Mouse (Mus musculus): ENCODE results near the gene Leng8. TPM values are rescaled to one million over a fixed set of nuclear protein-coding genes. Genes with fewer than 3 reads are reported as not detected.

The Leng8 gene
- total RNA-seq, 1 experiment = 77.2 TPM

GRCm38 (mm10) chr7:4138181-4138580 lies 1.3 kb downstream of the Leng8 start:
- Histone ChIP-seq H3K9ac (ENCODE audit: insufficient read depth, low read depth, low read length, poor library complexity, severe bottlenecking) (peak overlapping the region; percentile 97; the same call in 1 of the 2 replicates), H3K9me3 (ENCODE audit: control insufficient read depth, insufficient read depth, low read depth, low read length) (no peaks in the 10 kb centered on the region), H3K27ac (ENCODE audit: insufficient read depth, low read depth, low read length, poor library complexity, severe bottlenecking) (no peak overlapping the region), H3K4me3 (ENCODE audit: insufficient read depth in 1 of 2, low read depth in 1 of 2, low read length in 2 of 2, poor library complexity in 1 of 2, severe bottlenecking in 1 of 2) (peak overlapping the region; percentile 83 to 88; a peak in 3 of 4 replicates), H3K4me1 (ENCODE audit: control insufficient read depth in 2 of 2, insufficient read depth in 2 of 2, low read length in 2 of 2, poor library complexity in 1 of 2) (peaks cover 0 to 5% of the 10 kb centered on the region in 2 experiments; a peak in 1 of 4 replicates), H3K36me3 (ENCODE audit: control insufficient read depth, insufficient read depth, low read length, poor library complexity, severe bottlenecking) (peaks cover 52% of the 10 kb centered on the region)
- DNase-seq (ENCODE audit: low read depth, low spot score) = no peak
- in situ Hi-C loops (cut with MboI; ENCODE audit: low sequenced_read_pairs in 2 of 2, unreplicated experiment in 2 of 2) = loop anchor here in 1 of 2 experiments (25.0 kb wide), 1 partner anchor 299 kb away; the partner anchor contains the start of gene Rdh13
- TF ChIP-seq CHD2 (IDR thresholded peaks at IDR 0.05; ENCODE audit: low read depth, low read length) (no peak), ZC3H11A (IDR thresholded peaks at IDR 0.05; ENCODE audit: borderline replicate concordance, low read depth, low read length) (no peak), MAFK (IDR thresholded peaks at IDR 0.05; ENCODE audit: insufficient read depth, low read depth, low read length) (no peak), ZNF384 (IDR thresholded peaks at IDR 0.05; ENCODE audit: low read depth, low read length) (no peak), HCFC1 (IDR thresholded peaks at IDR 0.05; ENCODE audit: borderline replicate concordance, insufficient read depth, low read length) (no peak)

GRCm38 (mm10) chr7:4138671-4139070 lies 1.8 kb downstream of the Leng8 start:
- no peak overlapping the region for H3K4me3 ChIP-seq (ENCODE audit: insufficient read depth in 1 of 2, low read depth in 1 of 2, low read length in 2 of 2, poor library complexity in 1 of 2, severe bottlenecking in 1 of 2)
- H3K9me3 ChIP-seq (ENCODE audit: control insufficient read depth, insufficient read depth, low read depth, low read length) = no peaks in the 10 kb centered on the region
- no peak overlapping the region for H3K9ac ChIP-seq (ENCODE audit: insufficient read depth, low read depth, low read length, poor library complexity, severe bottlenecking)
- no peak for TF ChIP-seq MAFK (IDR thresholded peaks at IDR 0.05; ENCODE audit: insufficient read depth, low read depth, low read length)
- TF ChIP-seq HCFC1 (IDR thresholded peaks at IDR 0.05; ENCODE audit: borderline replicate concordance, insufficient read depth, low read length) = no peak
- TF ChIP-seq ZC3H11A (IDR thresholded peaks at IDR 0.05; ENCODE audit: borderline replicate concordance, low read depth, low read length) = no peak
- TF ChIP-seq ZNF384 (IDR thresholded peaks at IDR 0.05; ENCODE audit: low read depth, low read length) = no peak
- no peak for TF ChIP-seq CHD2 (IDR thresholded peaks at IDR 0.05; ENCODE audit: low read depth, low read length)
- H3K27ac ChIP-seq (ENCODE audit: insufficient read depth, low read depth, low read length, poor library complexity, severe bottlenecking) = no peak overlapping the region
- peaks cover 54% of the 10 kb centered on the region for H3K36me3 ChIP-seq (ENCODE audit: control insufficient read depth, insufficient read depth, low read length, poor library complexity, severe bottlenecking)
- in situ Hi-C loops (cut with MboI; ENCODE audit: low sequenced_read_pairs in 2 of 2, unreplicated experiment in 2 of 2) = loop anchor here in 1 of 2 experiments (25.0 kb wide), 1 partner anchor 299 kb away; the partner anchor contains the start of gene Rdh13
- DNase-seq (ENCODE audit: low read depth, low spot score) = no peak
- H3K4me1 ChIP-seq (ENCODE audit: control insufficient read depth in 2 of 2, insufficient read depth in 2 of 2, low read length in 2 of 2, poor library complexity in 1 of 2) = peaks cover 0 to 5% of the 10 kb centered on the region in 2 experiments; a peak in 1 of 4 replicates

GRCm38 (mm10) chr7:4139391-4139790 lies 2.6 kb downstream of the Leng8 start:
- no peak overlapping the region for H3K4me3 ChIP-seq (ENCODE audit: insufficient read depth in 1 of 2, low read depth in 1 of 2, low read length in 2 of 2, poor library complexity in 1 of 2, severe bottlenecking in 1 of 2)
- no peaks in the 10 kb centered on the region for H3K9me3 ChIP-seq (ENCODE audit: control insufficient read depth, insufficient read depth, low read depth, low read length)
- TF ChIP-seq ZC3H11A (IDR thresholded peaks at IDR 0.05; ENCODE audit: borderline replicate concordance, low read depth, low read length) (no peak), HCFC1 (IDR thresholded peaks at IDR 0.05; ENCODE audit: borderline replicate concordance, insufficient read depth, low read length) (no peak)
- no peak overlapping the region for H3K9ac ChIP-seq (ENCODE audit: insufficient read depth, low read depth, low read length, poor library complexity, severe bottlenecking)
- DNase-seq (ENCODE audit: low read depth, low spot score) = no peak
- H3K4me1 ChIP-seq (ENCODE audit: control insufficient read depth in 2 of 2, insufficient read depth in 2 of 2, low read length in 2 of 2, poor library complexity in 1 of 2) = peaks cover 0 to 5% of the 10 kb centered on the region in 2 experiments; a peak in 1 of 4 replicates
- no peak overlapping the region for H3K27ac ChIP-seq (ENCODE audit: insufficient read depth, low read depth, low read length, poor library complexity, severe bottlenecking)
- peaks cover 54% of the 10 kb centered on the region for H3K36me3 ChIP-seq (ENCODE audit: control insufficient read depth, insufficient read depth, low read length, poor library complexity, severe bottlenecking)
- in situ Hi-C loops (cut with MboI; ENCODE audit: low sequenced_read_pairs in 2 of 2, unreplicated experiment in 2 of 2) = loop anchor here in 1 of 2 experiments (25.0 kb wide), 1 partner anchor 298 kb away; the partner anchor contains the start of gene Rdh13

GRCm38 (mm10) chr7:4141648-4142325 lies 4.9 kb downstream of the Leng8 start:
- DNase-seq (ENCODE audit: low read depth, low spot score) = no peak
- in situ Hi-C loops (cut with MboI; ENCODE audit: low sequenced_read_pairs in 2 of 2, unreplicated experiment in 2 of 2) = loop anchor here in 1 of 2 experiments (25.0 kb wide), 1 partner anchor 296 kb away; the partner anchor contains the start of gene Rdh13
- no peak overlapping the region for H3K27ac ChIP-seq (ENCODE audit: insufficient read depth, low read depth, low read length, poor library complexity, severe bottlenecking)
- H3K9ac ChIP-seq (ENCODE audit: insufficient read depth, low read depth, low read length, poor library complexity, severe bottlenecking) = no peak overlapping the region
- TF ChIP-seq CHD2 (IDR thresholded peaks at IDR 0.05; ENCODE audit: low read depth, low read length) (no peak), HCFC1 (IDR thresholded peaks at IDR 0.05; ENCODE audit: borderline replicate concordance, insufficient read depth, low read length) (no peak)
- H3K36me3 ChIP-seq (ENCODE audit: control insufficient read depth, insufficient read depth, low read length, poor library complexity, severe bottlenecking) = peaks cover 76% of the 10 kb centered on the region
- no peaks in the 10 kb centered on the region for H3K9me3 ChIP-seq (ENCODE audit: control insufficient read depth, insufficient read depth, low read depth, low read length)
- no peak overlapping the region for H3K4me3 ChIP-seq (ENCODE audit: insufficient read depth in 1 of 2, low read depth in 1 of 2, low read length in 2 of 2, poor library complexity in 1 of 2, severe bottlenecking in 1 of 2)
- peaks cover 0 to 8% of the 10 kb centered on the region in 2 experiments; a peak in 1 of 4 replicates for H3K4me1 ChIP-seq (ENCODE audit: control insufficient read depth in 2 of 2, insufficient read depth in 2 of 2, low read length in 2 of 2, poor library complexity in 1 of 2)

Data from ES-E14 (cell line).